Mouse (Mus musculus) embryonic fibroblast, embryonic 13.5 days (primary cell): Measurements from ENCODE around the gene RPS10-NUDT3. TPM values are rescaled to one million over a fixed set of nuclear protein-coding genes. Genes with fewer than 3 reads are reported as not detected.
A peak's percentile ranks its signal among the peaks of the same experiment; 100 is the strongest.
"Not testable (repeated sequence)": the region's sequence is repeated elsewhere in the genome, so short reads cannot be mapped to it uniquely, and the experiment has no call there.

Source experiments
- H3K27ac ChIP-seq: 2 replicates; pipeline ENCODE4 v1.5.1; 2012; ENCODE audit warnings: low read length, control low read depth, inconsistent platforms; ENCODE audit not compliant: insufficient read depth
- H3K4me1 ChIP-seq: 2 replicates; pipeline ENCODE4 v1.6.1; 2011; ENCODE audit warnings: low read length; ENCODE audit not compliant: control insufficient read depth, insufficient read depth
- H3K4me3 ChIP-seq: 2 replicates; pipeline ENCODE4 v1.5.1; 2011; ENCODE audit warnings: mild to moderate bottlenecking, control low read depth, low read length; ENCODE audit not compliant: insufficient read depth
- CTCF ChIP-seq: IDR thresholded peaks from 2 replicates; pipeline ENCODE4 v1.5.1; 2011; ENCODE audit warnings: mild to moderate bottlenecking, control low read depth, low read length, moderate library complexity, borderline replicate concordance; ENCODE audit not compliant: insufficient read depth
- POLR2A ChIP-seq: IDR thresholded peaks from 2 replicates; pipeline ENCODE4 v1.6.1; 2011; ENCODE audit warnings: low read depth, mild to moderate bottlenecking, control low read depth, low read length, moderate library complexity
- polyA plus RNA-seq: library from polyadenylated mRNA; stranded (reverse); fragments of >200 nt; gene quantifications from 2 replicates; pipeline ENCODE4 v1.2.4, GENCODE M21; 2011; ENCODE audit warnings: low read depth; ENCODE audit not compliant: missing spikeins, insufficient read length

RPS10-NUDT3 gene
- polyA plus RNA-seq, 1 experiment = not detected

DNA sequence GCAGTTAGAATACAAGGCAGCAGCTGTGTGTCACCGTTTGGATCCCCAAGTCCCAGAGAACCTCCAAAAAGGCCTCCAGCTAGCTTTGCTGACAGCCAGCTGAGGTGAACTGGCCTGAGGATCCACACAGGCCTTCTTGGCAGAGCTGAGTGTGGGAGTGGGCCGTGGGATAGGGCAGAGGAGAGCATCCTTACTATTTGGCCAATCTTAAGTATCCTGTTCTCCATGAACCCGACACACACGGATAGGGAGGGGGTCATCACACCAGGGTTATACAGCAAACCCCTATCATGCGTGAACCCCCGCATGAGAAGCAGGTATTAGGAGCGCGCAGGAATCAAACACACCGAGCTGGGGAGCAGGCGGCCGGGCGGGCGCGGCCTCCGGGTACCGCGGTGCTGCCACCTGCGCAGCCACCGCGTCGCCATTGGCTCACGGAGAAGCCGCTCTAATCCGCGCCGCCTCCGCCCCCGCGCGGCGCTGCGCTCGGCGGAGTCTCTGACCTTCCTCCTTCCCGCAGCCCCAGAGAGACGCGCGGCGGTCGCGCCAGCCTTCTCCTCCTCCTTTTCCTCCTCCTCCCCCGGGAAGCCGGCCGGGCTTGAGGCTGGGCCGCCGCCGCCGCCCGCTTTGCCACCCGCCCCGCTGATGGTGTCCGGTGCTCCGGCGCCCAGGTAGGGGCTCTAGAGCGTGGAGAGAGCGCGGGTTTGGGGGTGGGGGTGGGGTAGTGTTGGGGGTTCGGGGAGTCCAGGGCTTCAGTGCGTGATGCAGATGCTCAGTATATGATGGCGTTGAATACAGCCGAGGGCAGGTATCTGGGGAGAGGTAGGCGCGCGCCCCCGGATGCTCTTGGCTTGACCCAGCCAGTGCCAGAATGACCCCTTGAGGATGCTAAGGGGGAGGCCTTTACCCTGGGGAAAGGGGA lies 20.3 kb upstream of the RPS10-NUDT3 start, which contains the start of gene Pacsin1:
Gene Pacsin1, plus strand, starts transcription at position 421 of the 922 bp plus-strand sequence.
- TF ChIP-seq CTCF = no peak
- no peak for TF ChIP-seq POLR2A
- Histone ChIP-seq H3K4me3 (peak within 1 kb of the TSS; percentile 14; the same call in 1 of the 2 replicates), H3K4me1 (no peaks in the 10 kb centered on the region), H3K27ac (no peak within 1 kb of the TSS)

DNA sequence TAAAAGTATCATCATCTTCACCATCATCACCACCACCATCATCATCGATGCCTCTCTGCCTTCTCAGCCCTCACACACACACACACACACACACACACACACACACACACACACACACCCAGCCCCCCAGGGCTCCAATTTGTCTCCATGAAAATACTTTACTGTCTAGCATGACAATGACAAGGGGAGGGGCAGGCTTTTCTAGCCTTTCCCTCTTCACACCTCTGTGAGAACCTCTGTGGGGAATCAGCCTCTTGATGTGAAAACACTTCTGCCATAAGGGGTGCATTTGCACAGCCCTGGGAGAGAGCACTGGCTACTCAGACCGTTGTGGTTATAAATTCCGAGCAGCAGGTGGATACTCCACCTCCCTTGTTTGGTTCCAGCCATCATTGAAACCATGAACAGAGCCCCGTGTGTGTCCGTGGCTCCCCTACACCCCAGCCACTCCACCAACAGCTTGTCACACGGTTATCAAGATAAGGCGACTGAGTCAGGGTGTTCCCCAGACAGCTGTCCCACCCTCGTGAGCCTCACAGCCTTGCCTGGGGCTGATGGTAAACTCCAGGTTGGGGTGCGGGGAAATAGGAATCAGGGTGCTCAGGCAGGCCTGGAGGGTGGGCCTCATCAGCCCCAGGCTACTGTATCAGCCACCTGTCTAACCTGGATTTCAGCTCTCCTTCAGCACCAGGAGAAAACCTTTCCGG lies 18.4 kb upstream of the RPS10-NUDT3 start:
- no peak overlapping the region for H3K4me3 ChIP-seq
- TF ChIP-seq POLR2A = no peak
- no peak for TF ChIP-seq CTCF
- no peaks in the 10 kb centered on the region for H3K4me1 ChIP-seq
- H3K27ac ChIP-seq = no peak overlapping the region

- H3K4me3 ChIP-seq = no peak overlapping the region
- no peaks in the 10 kb centered on the region for H3K4me1 ChIP-seq
- TF ChIP-seq CTCF = no peak
- TF ChIP-seq POLR2A = no peak
- no peak overlapping the region for H3K27ac ChIP-seq
Measured at GRCm38 (mm10) chr17:27652046-27652790, 17.2 kb upstream of the RPS10-NUDT3 start.

- H3K4me3 ChIP-seq = no peak overlapping the region
- H3K4me1 ChIP-seq = no peaks in the 10 kb centered on the region
- no peak overlapping the region for H3K27ac ChIP-seq
- TF ChIP-seq CTCF = no peak
- no peak for TF ChIP-seq POLR2A
Measured at GRCm38 (mm10) chr17:27650586-27650985, 15.6 kb upstream of the RPS10-NUDT3 start.

- H3K4me3 ChIP-seq = no peak overlapping the region
- TF ChIP-seq CTCF = peak; percentile 96
- TF ChIP-seq POLR2A = no peak
- no peaks in the 10 kb centered on the region for H3K4me1 ChIP-seq
Measured at GRCm38 (mm10) chr17:27650160-27650559, 15.1 kb upstream of the RPS10-NUDT3 start.

DNA sequence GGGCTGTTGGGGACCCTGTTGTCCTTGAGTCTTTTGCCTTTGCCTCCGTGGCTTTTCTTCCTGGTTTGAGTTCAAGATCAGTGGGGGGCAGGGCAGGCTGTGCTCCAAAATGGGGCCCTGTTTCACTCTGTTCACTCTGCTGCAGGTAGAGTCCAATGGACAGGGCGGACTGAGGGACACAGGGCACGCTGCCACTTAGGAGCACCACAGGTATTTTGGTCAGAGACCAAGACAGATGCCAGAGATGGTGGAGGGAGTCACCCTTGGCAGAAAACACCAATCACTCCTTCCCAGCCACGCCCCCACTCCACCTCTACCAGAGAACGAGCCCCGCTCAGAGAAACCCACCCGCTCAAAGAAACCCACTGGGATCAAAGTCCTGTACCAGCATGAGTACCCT lies 10.8 kb upstream of the RPS10-NUDT3 start:
- TF ChIP-seq CTCF (no peak), POLR2A (no peak)

More at GRCm38 (mm10) chr17:27650160-27650559, 15.1 kb upstream of the RPS10-NUDT3 start:
- H3K27ac ChIP-seq = no peak overlapping the region

GRCm38 (mm10) chr17:27644572-27644971 lies 9.6 kb upstream of the RPS10-NUDT3 start:
- TF ChIP-seq CTCF = no peak
- no peak for TF ChIP-seq POLR2A
- H3K4me1 ChIP-seq = no peaks in the 10 kb centered on the region
- no peak overlapping the region for H3K27ac ChIP-seq
- H3K4me3 ChIP-seq = no peak overlapping the region

More for the DNA sequence above, 10.8 kb upstream of the RPS10-NUDT3 start:
- Histone ChIP-seq H3K4me1 (no peaks in the 10 kb centered on the region), H3K4me3 (no peak overlapping the region), H3K27ac (no peak overlapping the region)

- no peak for TF ChIP-seq CTCF
- TF ChIP-seq POLR2A = no peak
- Histone ChIP-seq H3K27ac (no peak overlapping the region), H3K4me3 (no peak overlapping the region)
Measured at GRCm38 (mm10) chr17:27643756-27644155, 8.7 kb upstream of the RPS10-NUDT3 start.

GRCm38 (mm10) chr17:27643101-27643500 lies 8.1 kb upstream of the RPS10-NUDT3 start:
- no peaks in the 10 kb centered on the region for H3K4me1 ChIP-seq
- TF ChIP-seq CTCF = no peak
- H3K4me3 ChIP-seq = no peak overlapping the region
- no peak overlapping the region for H3K27ac ChIP-seq

More at GRCm38 (mm10) chr17:27643756-27644155, 8.7 kb upstream of the RPS10-NUDT3 start:
- H3K4me1 ChIP-seq = no peaks in the 10 kb centered on the region

GRCm38 (mm10) chr17:27642491-27643062 lies 7.6 kb upstream of the RPS10-NUDT3 start:
- no peaks in the 10 kb centered on the region for H3K4me1 ChIP-seq
- H3K27ac ChIP-seq = no peak overlapping the region
- no peak for TF ChIP-seq CTCF
- no peak for TF ChIP-seq POLR2A
- H3K4me3 ChIP-seq = no peak overlapping the region

GRCm38 (mm10) chr17:27639851-27640250 lies 4.8 kb upstream of the RPS10-NUDT3 start:
- H3K4me1 ChIP-seq, H3K27ac ChIP-seq, H3K4me3 ChIP-seq: not testable (repeated sequence)
